Mouse (Mus musculus) cortical plate, adult 2 months (tissue): ENCODE results near the gene Gm49337. TPM values are rescaled to one million over a fixed set of nuclear protein-coding genes. Genes with fewer than 3 reads are reported as not detected.

Experiments used
- H3K27ac ChIP-seq: fragments of 200-500 bp; 2 replicates; pipeline ENCODE4 v1.5.1; 2012; ENCODE audit warnings: low read length, control low read depth, inconsistent platforms; ENCODE audit not compliant: insufficient read depth
- H3K4me1 ChIP-seq: fragments of 200-500 bp; 2 replicates; pipeline ENCODE4 v1.6.1; 2011; ENCODE audit warnings: low read length; ENCODE audit not compliant: control insufficient read depth, insufficient read depth
- H3K4me3 ChIP-seq: fragments of 200-500 bp; 2 replicates; pipeline ENCODE4 v1.5.1; 2011; ENCODE audit warnings: mild to moderate bottlenecking, low read length, control low read depth; ENCODE audit not compliant: insufficient read depth
- CTCF ChIP-seq: fragments of 200-500 bp; IDR thresholded peaks from 2 replicates; pipeline ENCODE4 v1.5.1; 2011; ENCODE audit warnings: mild to moderate bottlenecking, control low read depth, low read length; ENCODE audit not compliant: insufficient read depth; ENCODE audit errors: extremely low read depth
- POLR2A ChIP-seq: fragments of 200-500 bp; IDR thresholded peaks from 2 replicates; pipeline ENCODE4 v1.6.1; 2011; ENCODE audit warnings: mild to moderate bottlenecking, low read length, control low read depth; ENCODE audit not compliant: insufficient read depth; ENCODE audit errors: extremely low read depth
- polyA plus RNA-seq: library from polyadenylated mRNA; depleted of rRNA; stranded (reverse); fragments of >200 nt; gene quantifications from 2 replicates; pipeline ENCODE4 v1.2.3, GENCODE M21; 2012; rRNA removed

Gm49337 gene
- not detected in 2 replicates for polyA plus RNA-seq

- Histone ChIP-seq H3K4me3 (no peak within 1 kb of the TSS), H3K27ac (no peak within 1 kb of the TSS), H3K4me1 (peaks cover 7% of the 10 kb centered on the region)
- TF ChIP-seq POLR2A (no peak), CTCF (no peak)
These were observed at the start of gene Gm49337, which contains the start of gene 1700042G07Rik for GRCm38 (mm10) chr4:116173072-116173471. Gene Gm49337, plus strand, starts transcription at chr4:116173384. Gene 1700042G07Rik, plus strand, starts transcription at chr4:116173372.

- H3K27ac ChIP-seq, result 0 out of 2 replicates have a peak within 1 kb of the TSS, but pooled peaks have one; percentile 58
- H3K4me1 ChIP-seq, result no peaks in the 10 kb centered on the region
- H3K4me3 ChIP-seq, result peak within 1 kb of the TSS; percentile 92
- TF ChIP-seq POLR2A (peak; percentile 68), CTCF (no peak)
These were observed 49.3 kb upstream of the Gm49337 start, which contains the start of the genes Rad54l and Pomgnt1 for GRCm38 (mm10) chr4:116123602-116124519. Gene Rad54l, minus strand, starts transcription at chr4:116123690. Gene Pomgnt1, plus strand, starts transcription at chr4:116123840.

- Histone ChIP-seq H3K4me1 (no peaks in the 10 kb centered on the region), H3K4me3 (no peak overlapping the region), H3K27ac (no peak overlapping the region)
- TF ChIP-seq POLR2A, result no peak
- no peak for TF ChIP-seq CTCF
These were observed 47.3 kb upstream of the Gm49337 start for GRCm38 (mm10) chr4:116125803-116126386.

- TF ChIP-seq CTCF (no peak), POLR2A (no peak)
- no peaks in the 10 kb centered on the region for H3K4me1 ChIP-seq
- H3K4me3 ChIP-seq, result no peak overlapping the region
- H3K27ac ChIP-seq, result no peak overlapping the region
These were observed 45.2 kb upstream of the Gm49337 start for GRCm38 (mm10) chr4:116127956-116128355.

GRCm38 (mm10) chr4:116133126-116133525 is 40.1 kb upstream of the Gm49337 start:
- TF ChIP-seq POLR2A (no peak), CTCF (no peak)
- Histone ChIP-seq H3K4me1 (no peaks in the 10 kb centered on the region), H3K4me3 (no peak overlapping the region)

GRCm38 (mm10) chr4:116134990-116135389 is 38.2 kb upstream of the Gm49337 start:
- TF ChIP-seq CTCF, result peak; percentile 60; the same call in 1 of the 2 replicates
- TF ChIP-seq POLR2A, result no peak
- H3K4me1 ChIP-seq, result no peaks in the 10 kb centered on the region
- no peak overlapping the region for H3K4me3 ChIP-seq
- H3K27ac ChIP-seq, result no peak overlapping the region

More at GRCm38 (mm10) chr4:116133126-116133525, 40.1 kb upstream of the Gm49337 start:
- H3K27ac ChIP-seq, result no peak overlapping the region

- TF ChIP-seq CTCF, result no peak
- TF ChIP-seq POLR2A, result no peak
These were observed 35.7 kb upstream of the Gm49337 start for GRCm38 (mm10) chr4:116137421-116137996.

GRCm38 (mm10) chr4:116140801-116141574 is 32.2 kb upstream of the Gm49337 start:
- TF ChIP-seq POLR2A, result no peak
- TF ChIP-seq CTCF, result no peak
- Histone ChIP-seq H3K4me1 (peaks cover 1% of the 10 kb centered on the region; the same call in 1 of the 2 replicates), H3K27ac (no peak overlapping the region), H3K4me3 (no peak overlapping the region)

More at GRCm38 (mm10) chr4:116137421-116137996, 35.7 kb upstream of the Gm49337 start:
- no peak overlapping the region for H3K4me3 ChIP-seq
- H3K27ac ChIP-seq, result no peak overlapping the region
- peaks cover 1% of the 10 kb centered on the region; the same call in 1 of the 2 replicates for H3K4me1 ChIP-seq
